In genomic region chr5:135161221-135161620, GRCm38 (mm10) we compare ENCODE assay signal across 10 mouse cellular contexts. TPM values are rescaled to one million over a fixed set of nuclear protein-coding genes. Genes with fewer than 3 reads are reported as not detected.
DNase-seq lines count a peak whose midpoint lies in the region; ATAC-seq and TF ChIP-seq lines count a peak whose summit lies in the region.
"Had no signal": no experiment of that assay in that cellular context is flagged by ENCODE, and none has a peak within 500 bp of the region (broad histone marks: within the 10 kb centered on the region; RNA-seq: fewer than 3 reads in every experiment).

No protein-coding gene starts in this region.

- WGBS in kidney, postnatal 0 days = 92% methylated on average over 4 of the region's 4 CpGs
- WGBS in forebrain, embryonic 16.5 days = 92% methylated on average over 4 of the region's 4 CpGs

- TF ChIP-seq CTCF in kidney, postnatal 0 days (IDR thresholded peaks at IDR 0.05; ENCODE audit: low read depth) = no peak

- H3K27ac ChIP-seq in kidney, postnatal 0 days = peak overlapping the region; percentile 87; the same call in 1 of the 2 replicates
- no peak overlapping the region for H3K27ac ChIP-seq in forebrain, embryonic 16.5 days (ENCODE audit: low read length)
- H3K27ac ChIP-seq: heart, adult 2 months; macrophage had no signal

- H3K9me3 ChIP-seq in kidney, postnatal 0 days (replicated peaks; ENCODE audit: low read length) = no peaks in the 10 kb centered on the region
- no peaks in the 10 kb centered on the region for H3K9me3 ChIP-seq in forebrain, embryonic 16.5 days (ENCODE audit: control insufficient read depth, low read length)

- no peaks in the 10 kb centered on the region for H3K27me3 ChIP-seq in kidney, postnatal 0 days (ENCODE audit: insufficient read depth, low read length)
- H3K27me3 ChIP-seq in forebrain, embryonic 16.5 days (replicated peaks; ENCODE audit: control insufficient read depth, insufficient read depth, low read length) = no peaks in the 10 kb centered on the region

- DNase-seq in kidney, postnatal 0 days (ENCODE audit: low spot score) = no peak
- DNase-seq in kidney, postnatal 25 days = no peak
- peak; percentile 84 for DNase-seq in NIH3T3 (ENCODE audit: low read depth)
- peak; percentile 70 for DNase-seq in adrenal gland, postnatal 14 days
- peak; percentile 47 to 62 for DNase-seq in layer of hippocampus, adult 8-10 months (ENCODE audit: low spot score in 2 of 2)
- no peak for DNase-seq in yolk sac, embryonic 10.5 days (ENCODE audit: low spot score)

- no peak overlapping the region for H3K4me2 ChIP-seq in kidney, postnatal 0 days (ENCODE audit: low read length)
- H3K4me2 ChIP-seq in forebrain, embryonic 16.5 days (ENCODE audit: low read length) = no peak overlapping the region

- no peak overlapping the region for H3K4me3 ChIP-seq in kidney, postnatal 0 days (replicated peaks; ENCODE audit: low read depth, low read length)
- no peak overlapping the region for H3K4me3 ChIP-seq in forebrain, embryonic 16.5 days (replicated peaks; ENCODE audit: low read length)
- H3K4me3 ChIP-seq: heart, adult 2 months had no signal

- peaks cover 39% of the 10 kb centered on the region for H3K36me3 ChIP-seq in kidney, postnatal 0 days (ENCODE audit: insufficient read depth, low read length)
- H3K36me3 ChIP-seq in forebrain, embryonic 16.5 days (ENCODE audit: control insufficient read depth, insufficient read depth) = peaks cover 33% of the 10 kb centered on the region

- H3K4me1 ChIP-seq in kidney, postnatal 0 days (replicated peaks; ENCODE audit: insufficient read depth, low read length) = no peaks in the 10 kb centered on the region
- H3K4me1 ChIP-seq in forebrain, embryonic 16.5 days (replicated peaks; ENCODE audit: control insufficient read depth, insufficient read depth, low read length) = no peaks in the 10 kb centered on the region

- H3K9ac ChIP-seq in kidney, postnatal 0 days (ENCODE audit: low read depth, low read length) = no peak overlapping the region
- no peak overlapping the region for H3K9ac ChIP-seq in forebrain, embryonic 16.5 days (replicated peaks; ENCODE audit: low read depth, low read length)

- no peak for ATAC-seq in kidney, postnatal 0 days (replicated peaks; ENCODE audit: low FRiP score, low read depth)
- ATAC-seq in forebrain, embryonic 16.5 days = no peak
- no peak for ATAC-seq in monocyte, adult 5-6 weeks (replicated peaks; ENCODE audit: insufficient number of reproducible peaks, low FRiP score, low TSS enrichment, poor library complexity, severe bottlenecking)

RNA-seq across cellular contexts. Expression of gene Bcl7b, which starts 6.9 kb away (rescaled TPM):
- 58.8 and 65.6 TPM in 2 replicates for polyA plus RNA-seq in kidney, postnatal 0 days (2015; fragmentation: Nextera tagmentation; extraction: Ambion mirVana)
- 53.3 and 57.9 TPM in 2 replicates for total RNA-seq in adrenal gland, postnatal 14 days (2021)
- total RNA-seq in layer of hippocampus, adult 8-10 months (2022) = 10 to 100 TPM; 46.6 to 51.8 (median 49.6) TPM
- polyA plus RNA-seq in forebrain, embryonic 16.5 days (2015; fragmentation: Nextera tagmentation; extraction: Ambion mirVana) = 49.7 and 53.9 TPM in 2 replicates
- total RNA-seq in monocyte, adult 5-6 weeks (2017) = 52.4 to 63.3 TPM (median 53.1 TPM) in 3 replicates

RNA-seq across cellular contexts. Expression of gene Tbl2, which starts 11.8 kb away (rescaled TPM):
- polyA plus RNA-seq in kidney, postnatal 0 days (2015; fragmentation: Nextera tagmentation; extraction: Ambion mirVana) = 14.5 and 17.4 TPM in 2 replicates
- 26.5 and 26.6 TPM in 2 replicates for total RNA-seq in adrenal gland, postnatal 14 days (2021)
- total RNA-seq in layer of hippocampus, adult 8-10 months (2022) = 10 to 100 TPM; 25.4 to 34.4 (median 28.4) TPM
- 19.2 and 22.0 TPM in 2 replicates for polyA plus RNA-seq in forebrain, embryonic 16.5 days (2015; fragmentation: Nextera tagmentation; extraction: Ambion mirVana)
- 4.3 to 9.9 TPM (median 9.6 TPM) in 3 replicates for total RNA-seq in monocyte, adult 5-6 weeks (2017)

RNA-seq across cellular contexts. Expression of gene Baz1b, which starts 25.8 kb away (rescaled TPM):
- polyA plus RNA-seq in kidney, postnatal 0 days (2015; fragmentation: Nextera tagmentation; extraction: Ambion mirVana) = 22.6 and 22.9 TPM in 2 replicates
- total RNA-seq in adrenal gland, postnatal 14 days (2021) = 84.6 and 87.4 TPM in 2 replicates
- 10 to 100 TPM; 67.3 to 95.8 (median 83.4) TPM for total RNA-seq in layer of hippocampus, adult 8-10 months (2022)
- 34.4 and 39.4 TPM in 2 replicates for polyA plus RNA-seq in forebrain, embryonic 16.5 days (2015; fragmentation: Nextera tagmentation; extraction: Ambion mirVana)
- total RNA-seq in monocyte, adult 5-6 weeks (2017) = 100 to 162 TPM (median 112 TPM) in 3 replicates

Comparison
In these comparisons a context has a peak if more than half of its experiments do, and no peak if none do; other contexts are left out.
1. DNase-seq: peak in NIH3T3 (single experiment), adrenal gland, postnatal 14 days (single experiment) and layer of hippocampus, adult 8-10 months (2 of 2); none in kidney, postnatal 0 days (single experiment), kidney, postnatal 25 days (0 of 2) and yolk sac, embryonic 10.5 days (single experiment).